Mouse (Mus musculus): ENCODE results near the gene Ptpn6.
A peak's percentile ranks its signal among the peaks of the same experiment; 100 is the strongest.

Ptpn6 gene

GRCm38 (mm10) chr6:124755306-124755705 is 16.8 kb upstream of the Ptpn6 start:
- DNase-seq = no peak

GRCm38 (mm10) chr6:124753861-124754260 is 15.3 kb upstream of the Ptpn6 start:
- no peak for DNase-seq

DNA sequence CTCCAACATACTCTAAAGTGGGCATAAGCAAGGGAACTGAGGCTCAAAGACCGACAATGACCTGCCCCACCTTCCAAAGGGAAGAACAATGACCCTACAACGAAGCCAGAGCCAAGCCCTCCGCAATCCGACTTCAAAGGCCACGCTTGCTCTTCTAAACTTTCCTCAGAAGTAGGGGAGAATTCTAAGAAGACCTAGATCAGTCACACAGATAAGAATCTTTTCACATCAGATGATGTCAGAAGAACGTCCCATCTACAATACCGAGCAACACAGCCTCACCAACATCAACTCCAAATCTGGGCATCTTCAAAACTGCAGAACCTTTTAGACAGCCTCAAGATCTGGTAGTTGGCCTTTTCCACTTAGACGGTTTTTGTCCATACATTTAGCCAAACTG is 11.9 kb upstream of the Ptpn6 start:
- DNase-seq = no peak

GRCm38 (mm10) chr6:124746654-124747632 is 8.4 kb upstream of the Ptpn6 start:
- DNase-seq = no peak

DNA sequence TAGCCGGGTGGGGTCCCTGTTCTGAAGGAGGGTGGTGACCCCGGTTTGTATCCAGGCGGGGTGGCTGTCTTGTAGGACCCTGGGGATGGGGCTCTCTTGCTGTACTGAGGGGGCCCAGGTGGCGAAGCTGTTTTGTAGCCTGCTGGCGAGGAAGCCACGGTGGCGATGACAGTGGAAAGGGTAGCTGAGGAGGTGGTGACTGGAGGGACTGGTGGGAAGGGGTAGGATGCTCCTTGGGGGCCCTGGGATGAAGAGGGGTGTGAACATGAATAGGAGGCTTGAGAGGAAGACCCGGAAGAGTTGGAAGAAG is 7.7 kb upstream of the Ptpn6 start:
- no peak for DNase-seq

GRCm38 (mm10) chr6:124745490-124746295 is 7.2 kb upstream of the Ptpn6 start:
- peak; percentile 96 for DNase-seq

- DNase-seq = peak; percentile 53
Observed at GRCm38 (mm10) chr6:124744755-124745321, 6.3 kb upstream of the Ptpn6 start.

DNA sequence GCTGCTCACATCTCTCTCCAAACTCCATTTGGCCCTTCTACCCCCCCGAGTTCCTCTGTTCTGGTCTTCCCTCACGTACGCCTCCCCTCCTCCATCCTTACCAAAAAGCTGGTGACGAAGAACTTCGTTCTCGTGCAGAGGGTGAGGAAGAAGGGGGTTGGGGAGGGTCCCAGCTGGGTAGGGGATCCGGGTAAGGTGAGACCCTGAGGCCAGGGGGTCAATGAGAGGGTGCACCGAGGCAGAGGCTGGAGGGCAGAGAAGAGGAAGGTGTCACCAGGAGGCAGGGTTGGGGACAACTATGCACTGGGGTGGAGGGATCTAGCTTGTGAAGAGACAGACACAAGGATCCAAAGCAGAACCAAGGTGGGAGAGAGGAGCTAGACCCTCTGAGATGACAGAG is 5.1 kb upstream of the Ptpn6 start:
- no peak for DNase-seq

- no peak for DNase-seq
Observed at GRCm38 (mm10) chr6:124742839-124743514, 4.5 kb upstream of the Ptpn6 start.

- no peak for DNase-seq
Observed at GRCm38 (mm10) chr6:124741842-124742241, 3.3 kb upstream of the Ptpn6 start.

DNA sequence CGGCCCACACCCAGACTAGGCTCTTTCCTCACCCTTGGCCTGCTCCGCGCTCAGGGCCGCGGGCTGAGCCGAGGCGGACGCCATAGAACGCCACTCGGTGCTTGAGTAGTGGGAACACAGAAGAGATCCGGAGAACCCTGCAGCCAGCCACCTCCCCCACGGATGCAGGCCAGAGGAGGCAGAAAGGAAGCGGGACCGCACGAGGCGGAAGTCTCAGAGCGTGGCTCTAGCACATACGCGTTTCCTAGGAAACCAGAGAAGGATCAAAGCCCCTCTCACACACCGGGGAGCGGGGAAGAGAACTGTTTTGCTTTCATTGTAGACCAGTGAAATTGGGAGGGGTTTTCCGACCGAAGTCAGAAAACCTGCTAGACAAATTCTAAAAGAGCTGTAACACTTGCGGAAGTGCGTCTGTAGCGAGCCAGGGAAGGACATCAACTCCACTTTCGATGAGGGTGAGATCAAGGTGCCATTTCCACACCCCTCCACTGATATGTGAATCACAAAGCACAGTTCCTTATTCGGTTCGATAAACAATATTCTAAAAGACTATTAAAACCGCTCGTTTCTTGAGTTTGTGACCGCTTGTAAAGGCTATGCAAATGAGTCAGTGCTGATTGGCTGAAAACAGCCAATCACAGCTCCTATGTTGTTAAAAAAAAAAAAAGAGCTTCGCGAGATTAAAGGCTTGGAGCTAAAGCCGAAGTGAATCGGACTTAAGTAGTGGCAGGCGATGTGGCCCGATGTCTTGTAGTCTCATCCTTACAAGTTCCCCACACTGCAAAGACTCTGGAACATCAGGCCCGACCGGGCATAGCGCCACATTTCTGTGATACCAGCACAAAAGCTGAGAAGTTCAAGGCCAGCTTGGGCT is 2.6 kb upstream of the Ptpn6 start, which contains the start of gene Grcc10:
TSS of gene Grcc10 (minus strand) at position 487 of the 874 bp plus-strand sequence.
- DNase-seq = peak; percentile 88

GRCm38 (mm10) chr6:124740211-124740887 is 1.8 kb upstream of the Ptpn6 start:
- DNase-seq = no peak

DNA sequence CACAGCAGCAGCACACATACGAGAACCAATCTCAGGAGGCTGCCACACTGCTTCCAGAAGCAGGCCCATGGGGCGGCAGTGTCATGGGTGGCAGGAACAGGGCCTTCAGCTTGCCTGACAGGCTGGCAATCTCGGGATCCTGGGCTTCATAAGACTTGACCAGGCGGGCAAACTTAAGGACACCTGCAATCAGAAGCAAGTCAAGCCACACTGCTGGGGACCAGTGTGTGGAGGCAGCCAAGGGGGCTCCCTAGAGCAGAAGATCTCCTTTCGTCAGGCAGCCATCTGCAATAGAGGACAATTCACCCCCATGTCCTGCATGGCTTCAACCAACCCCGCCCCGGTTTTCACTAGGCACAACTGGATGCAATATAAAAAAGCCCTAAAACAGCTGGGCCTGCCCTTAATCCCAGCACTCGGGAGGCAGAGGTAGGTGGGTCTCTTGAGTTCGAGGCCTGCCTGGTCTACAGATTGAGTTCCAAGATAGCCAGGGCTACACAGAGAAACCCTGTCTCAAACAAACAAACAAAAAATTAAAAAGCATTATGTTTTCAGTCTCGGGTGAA is 800 bp upstream of the Ptpn6 start:
- DNase-seq = peak; percentile 41

DNA sequence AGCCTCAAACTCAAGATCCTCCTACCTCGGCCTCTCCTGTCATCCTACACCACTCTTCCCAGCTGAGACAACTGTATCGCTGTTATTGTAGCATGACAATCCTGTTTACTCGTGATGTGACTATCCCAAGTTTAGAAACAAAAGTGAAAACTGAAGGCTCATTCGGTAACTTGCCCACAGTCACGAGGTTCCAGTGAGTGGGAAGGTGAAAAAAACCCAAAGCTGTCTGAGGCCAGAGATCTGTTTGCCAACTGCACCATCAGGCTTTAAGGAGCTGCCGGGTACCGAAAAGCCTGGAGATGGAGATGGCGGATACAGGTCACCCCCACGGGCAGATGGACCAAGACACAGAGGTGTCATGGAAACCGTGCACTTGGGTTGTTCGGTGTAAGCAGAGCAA is 1.5 kb downstream of the Ptpn6 start:
- DNase-seq = no peak

GRCm38 (mm10) chr6:124734417-124734816 is 4.1 kb downstream of the Ptpn6 start:
- no peak for DNase-seq

DNA sequence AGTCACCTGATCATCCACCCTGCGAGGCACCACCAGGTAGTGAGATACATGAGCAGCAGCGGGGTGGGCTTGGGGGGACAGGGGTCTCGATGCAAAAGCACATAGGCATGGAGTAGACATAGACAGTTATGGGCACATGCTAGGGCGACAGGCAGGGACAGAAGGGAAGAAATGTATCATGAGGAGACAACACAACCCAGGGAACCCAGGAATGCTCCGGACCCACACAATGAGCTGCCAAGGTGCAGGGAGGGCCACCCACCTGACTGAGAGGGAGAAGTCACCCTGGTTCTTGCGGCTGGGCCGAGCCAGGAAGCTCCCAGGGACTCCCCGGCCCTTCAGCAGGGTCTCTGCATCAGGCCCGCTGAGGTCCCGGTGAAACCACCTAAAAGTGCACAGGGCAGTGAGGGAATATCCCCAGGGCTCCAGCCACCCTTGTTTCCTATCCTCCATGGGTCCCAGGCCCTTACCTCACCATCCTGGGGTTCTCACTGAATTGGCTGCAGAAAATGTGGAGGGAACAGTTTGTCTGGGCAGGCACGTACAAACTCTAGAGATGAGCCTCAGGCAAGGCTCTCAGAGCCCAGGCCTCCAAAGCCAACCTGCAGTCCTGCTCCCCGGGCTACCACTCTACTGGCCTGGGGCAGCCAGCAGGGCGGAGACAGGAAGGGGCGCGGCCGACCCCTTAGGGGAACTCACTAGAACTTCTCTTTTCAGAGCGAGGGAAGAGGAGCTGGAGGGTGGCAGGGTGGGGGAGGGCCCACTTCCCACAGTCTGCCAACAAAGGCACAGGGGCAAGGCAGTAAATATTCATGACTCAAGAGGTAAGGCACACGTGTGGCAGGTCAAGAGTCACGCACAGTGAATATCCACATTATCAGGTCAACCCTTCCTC is 5.8 kb downstream of the Ptpn6 start:
- peak; percentile 84 for DNase-seq

GRCm38 (mm10) chr6:124731038-124731437 is 7.5 kb downstream of the Ptpn6 start:
- no peak for DNase-seq

GRCm38 (mm10) chr6:124729850-124730705 is 8.4 kb downstream of the Ptpn6 start:
- no peak for DNase-seq

DNA sequence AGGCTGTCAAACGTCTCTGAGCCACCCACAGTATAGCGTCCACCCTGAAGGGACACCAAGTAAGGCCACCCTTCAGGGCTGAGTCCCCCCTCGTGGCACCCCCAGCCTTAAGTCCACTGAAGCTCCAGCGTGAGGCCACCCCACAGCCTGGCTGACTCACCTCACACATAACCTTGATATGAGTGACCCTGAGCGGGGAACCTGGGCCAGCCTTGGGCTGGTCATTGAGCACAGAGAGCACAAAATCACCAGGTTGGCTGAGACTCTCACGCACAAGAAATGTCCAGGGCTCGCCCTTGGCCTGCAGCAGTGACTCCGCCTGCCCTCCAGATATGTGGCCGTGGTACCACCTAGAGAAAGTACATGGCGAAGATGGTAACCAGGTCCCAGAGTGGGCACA is 9.9 kb downstream of the Ptpn6 start:
- DNase-seq = no peak
